Mouse (Mus musculus) A20 (cell line): ENCODE data around the gene Stmnd1.
A peak's percentile ranks its signal among the peaks of the same experiment; 100 is the strongest.
"Not testable (repeated sequence)": the region's sequence is repeated elsewhere in the genome, so short reads cannot be mapped to it uniquely, and the experiment has no call there.

Experiments
- DNase-seq: peaks from one replicate; pipeline ENCODE4 v3.0.0-alpha.2; 2011; ENCODE audit warnings: low read depth, low spot score

Stmnd1 gene

GRCm38 (mm10) chr13:46273453-46274110 lies at the start of gene Stmnd1:
Gene Stmnd1 (plus strand): TSS chr13:46273721.
- no peak for DNase-seq

- no peak for DNase-seq
These were observed 46.6 kb upstream of the Stmnd1 start for GRCm38 (mm10) chr13:46226956-46227355.

- no peak for DNase-seq
These were observed 46.0 kb upstream of the Stmnd1 start for GRCm38 (mm10) chr13:46227486-46227885.

- DNase-seq = not testable (repeated sequence)
These were observed 44.8 kb upstream of the Stmnd1 start for GRCm38 (mm10) chr13:46228750-46229149.

- no peak for DNase-seq
These were observed 41.9 kb upstream of the Stmnd1 start for GRCm38 (mm10) chr13:46231514-46232085.

GRCm38 (mm10) chr13:46237723-46238349 lies 35.7 kb upstream of the Stmnd1 start:
- DNase-seq = no peak

GRCm38 (mm10) chr13:46238796-46239195 lies 34.7 kb upstream of the Stmnd1 start:
- DNase-seq = no peak

GRCm38 (mm10) chr13:46241391-46242188 lies 31.9 kb upstream of the Stmnd1 start:
- peak; percentile 29 for DNase-seq

- no peak for DNase-seq
These were observed 19.8 kb upstream of the Stmnd1 start for GRCm38 (mm10) chr13:46253753-46254152.

GRCm38 (mm10) chr13:46254171-46254570 lies 19.4 kb upstream of the Stmnd1 start:
- DNase-seq = no peak

GRCm38 (mm10) chr13:46255616-46256015 lies 17.9 kb upstream of the Stmnd1 start:
- DNase-seq = no peak

GRCm38 (mm10) chr13:46257847-46258246 lies 15.7 kb upstream of the Stmnd1 start:
- DNase-seq = peak; percentile 40

- no peak for DNase-seq
These were observed 14.0 kb upstream of the Stmnd1 start for GRCm38 (mm10) chr13:46259526-46259925.

GRCm38 (mm10) chr13:46261244-46261643 lies 12.3 kb upstream of the Stmnd1 start:
- no peak for DNase-seq

GRCm38 (mm10) chr13:46267783-46268182 lies 5.7 kb upstream of the Stmnd1 start:
- no peak for DNase-seq

GRCm38 (mm10) chr13:46268341-46268740 lies 5.2 kb upstream of the Stmnd1 start:
- no peak for DNase-seq

- no peak for DNase-seq
These were observed 4.6 kb upstream of the Stmnd1 start for GRCm38 (mm10) chr13:46268815-46269445.

GRCm38 (mm10) chr13:46272811-46273452 lies 589 bp upstream of the Stmnd1 start:
- no peak for DNase-seq

GRCm38 (mm10) chr13:46275701-46276100 lies 2.2 kb downstream of the Stmnd1 start:
- no peak for DNase-seq

- DNase-seq = no peak
These were observed 9.0 kb downstream of the Stmnd1 start for GRCm38 (mm10) chr13:46282543-46282942.

- DNase-seq = no peak
These were observed 14.3 kb downstream of the Stmnd1 start for GRCm38 (mm10) chr13:46287801-46288200.
